Mouse (Mus musculus): ENCODE measurements around the gene Ints3. TPM values are rescaled to one million over a fixed set of nuclear protein-coding genes. Genes with fewer than 3 reads are reported as not detected.

Ints3 gene
- polyA plus RNA-seq, 1 experiment, result 39.3 TPM

DNA sequence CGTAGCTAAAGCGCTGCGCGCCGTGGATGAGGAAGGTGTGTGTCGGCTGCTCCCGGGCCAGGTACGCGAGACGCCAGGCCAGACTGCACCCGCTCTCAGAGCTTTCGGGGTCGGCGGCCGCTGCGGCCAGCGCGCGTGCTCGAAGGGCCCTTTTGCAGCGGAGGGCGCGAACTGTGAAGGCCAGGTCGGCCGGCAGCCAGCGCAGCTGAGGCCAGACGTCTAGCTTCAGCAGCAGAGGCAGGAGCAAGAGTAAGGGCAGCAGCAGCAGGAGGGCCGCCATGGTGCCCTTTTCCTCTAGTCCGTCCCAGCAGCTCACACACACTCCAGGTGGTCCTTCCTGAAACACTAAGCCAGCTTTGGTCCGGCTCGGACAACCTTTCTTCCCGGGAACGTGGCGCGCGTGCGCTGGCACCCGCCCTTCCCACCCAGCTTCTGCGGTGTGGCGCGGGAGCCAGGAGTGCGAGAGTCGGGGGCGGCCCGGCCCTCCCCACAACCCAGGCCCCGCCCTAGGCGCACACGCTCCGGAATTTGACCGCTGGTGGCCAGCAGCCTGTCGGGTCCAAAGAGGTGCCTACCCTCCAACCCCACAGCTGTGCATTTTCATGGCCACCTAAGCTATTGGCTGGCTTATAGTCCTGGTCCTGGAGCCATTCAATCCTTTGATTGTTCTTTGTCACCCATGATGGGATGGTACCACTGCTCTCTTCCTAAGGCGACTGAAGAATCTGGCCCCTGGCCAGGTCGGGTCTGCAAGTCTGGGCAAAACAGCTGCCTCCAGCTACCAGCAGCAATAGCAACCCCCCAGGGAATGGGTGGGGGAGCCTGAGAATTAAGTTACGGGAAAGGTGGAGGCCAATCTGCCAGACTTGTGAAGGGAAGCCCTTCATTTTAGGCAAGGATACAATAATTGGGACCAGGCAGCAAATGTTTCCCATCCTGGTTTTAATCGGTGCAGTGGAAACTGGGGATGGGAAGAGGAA, 43.6 kb downstream of the Ints3 start, which contains the start of gene Slc27a3:
Slc27a3 (minus strand) TSS at position 428 of the 980 bp plus-strand sequence.
- peaks cover 43% of the 10 kb centered on the region for H3K36me3 ChIP-seq (ENCODE audit: control insufficient read depth, insufficient read depth)
- TF ChIP-seq CTCF (IDR thresholded peaks at IDR 0.05; ENCODE audit: control insufficient read depth, insufficient read depth, insufficient read length) (no peak), MYOD1 (IDR thresholded peaks at IDR 0.05; ENCODE audit: control insufficient read depth, insufficient read length, low read depth) (no peak), CEBPB (IDR thresholded peaks at IDR 0.05; ENCODE audit: low read depth) (no peak), FOSL1 (IDR thresholded peaks at IDR 0.05; ENCODE audit: insufficient read depth, low read length, poor library complexity, severe bottlenecking) (no peak), MYOG (IDR thresholded peaks at IDR 0.05; ENCODE audit: control insufficient read depth, extremely low read depth, insufficient read length) (no peak), USF1 (IDR thresholded peaks at IDR 0.05; ENCODE audit: low read depth) (no peak), MAX (IDR thresholded peaks at IDR 0.05) (no peak)
- no peak within 1 kb of the TSS for H3K4me3 ChIP-seq (ENCODE audit: insufficient read depth, poor library complexity, severe bottlenecking)
- no peaks in the 10 kb centered on the region for H3K79me2 ChIP-seq (ENCODE audit: control insufficient read depth, insufficient read depth)
- H3K79me3 ChIP-seq (ENCODE audit: low read depth), result no peaks in the 10 kb centered on the region
- H3K27me3 ChIP-seq (ENCODE audit: control insufficient read depth, insufficient read depth, insufficient read length), result no peaks in the 10 kb centered on the region
- peak within 1 kb of the TSS; percentile 63 for H3ac ChIP-seq (ENCODE audit: control insufficient read depth, insufficient read length, low read depth)

- no peak overlapping the region for H3K4me3 ChIP-seq (ENCODE audit: insufficient read depth, poor library complexity, severe bottlenecking)
- no peaks in the 10 kb centered on the region for H3K79me2 ChIP-seq (ENCODE audit: control insufficient read depth, insufficient read depth)
- no peaks in the 10 kb centered on the region for H3K79me3 ChIP-seq (ENCODE audit: low read depth)
- H3K36me3 ChIP-seq (ENCODE audit: control insufficient read depth, insufficient read depth), result peaks cover 34% of the 10 kb centered on the region
- no peak for TF ChIP-seq MAX (IDR thresholded peaks at IDR 0.05)
- no peak for TF ChIP-seq MYOD1 (IDR thresholded peaks at IDR 0.05; ENCODE audit: control insufficient read depth, insufficient read length, low read depth)
- no peak for TF ChIP-seq FOSL1 (IDR thresholded peaks at IDR 0.05; ENCODE audit: insufficient read depth, low read length, poor library complexity, severe bottlenecking)
- H3K27me3 ChIP-seq (ENCODE audit: control insufficient read depth, insufficient read depth, insufficient read length), result no peaks in the 10 kb centered on the region
- peak overlapping the region; percentile 63 for H3ac ChIP-seq (ENCODE audit: control insufficient read depth, insufficient read length, low read depth)
Observed at GRCm38 (mm10) chr3:90388726-90389510, 44.5 kb downstream of the Ints3 start.

DNA sequence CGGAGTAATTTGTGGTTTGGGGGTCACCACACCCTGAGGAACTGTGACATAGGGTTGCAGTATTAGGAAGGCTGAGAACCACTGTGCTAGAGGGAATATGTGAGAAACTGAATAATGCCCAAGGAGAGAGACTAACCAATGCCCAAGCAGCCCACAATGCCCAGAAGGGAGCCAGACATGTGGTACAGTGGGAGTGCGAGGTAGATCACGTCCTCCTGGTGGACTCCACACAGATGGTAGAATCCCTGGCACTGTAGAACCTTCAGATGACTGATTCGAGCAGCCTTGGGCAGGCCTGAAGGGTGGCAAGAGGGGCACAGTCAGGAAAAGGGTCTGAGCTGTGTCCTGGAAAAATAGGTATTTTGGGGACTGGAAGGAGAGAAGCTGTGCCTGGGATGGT, 45.2 kb downstream of the Ints3 start:
- TF ChIP-seq MYOG (IDR thresholded peaks at IDR 0.05; ENCODE audit: control insufficient read depth, extremely low read depth, insufficient read length) (no peak), CEBPB (IDR thresholded peaks at IDR 0.05; ENCODE audit: low read depth) (no peak), CTCF (IDR thresholded peaks at IDR 0.05; ENCODE audit: control insufficient read depth, insufficient read depth, insufficient read length) (no peak), MAX (IDR thresholded peaks at IDR 0.05) (no peak), MYOD1 (IDR thresholded peaks at IDR 0.05; ENCODE audit: control insufficient read depth, insufficient read length, low read depth) (no peak), USF1 (IDR thresholded peaks at IDR 0.05; ENCODE audit: low read depth) (no peak), FOSL1 (IDR thresholded peaks at IDR 0.05; ENCODE audit: insufficient read depth, low read length, poor library complexity, severe bottlenecking) (no peak)
- peaks cover 27% of the 10 kb centered on the region for H3K36me3 ChIP-seq (ENCODE audit: control insufficient read depth, insufficient read depth)

GRCm38 (mm10) chr3:90387483-90387882, 45.9 kb downstream of the Ints3 start:
- no peaks in the 10 kb centered on the region for H3K27me3 ChIP-seq (ENCODE audit: control insufficient read depth, insufficient read depth, insufficient read length)
- no peak overlapping the region for H3ac ChIP-seq (ENCODE audit: control insufficient read depth, insufficient read length, low read depth)
- H3K36me3 ChIP-seq (ENCODE audit: control insufficient read depth, insufficient read depth), result peaks cover 20% of the 10 kb centered on the region
- H3K79me2 ChIP-seq (ENCODE audit: control insufficient read depth, insufficient read depth), result no peaks in the 10 kb centered on the region
- TF ChIP-seq CTCF (IDR thresholded peaks at IDR 0.05; ENCODE audit: control insufficient read depth, insufficient read depth, insufficient read length) (no peak), FOSL1 (IDR thresholded peaks at IDR 0.05; ENCODE audit: insufficient read depth, low read length, poor library complexity, severe bottlenecking) (no peak), MYOD1 (IDR thresholded peaks at IDR 0.05; ENCODE audit: control insufficient read depth, insufficient read length, low read depth) (no peak), USF1 (IDR thresholded peaks at IDR 0.05; ENCODE audit: low read depth) (no peak), MAX (IDR thresholded peaks at IDR 0.05) (no peak), MYOG (IDR thresholded peaks at IDR 0.05; ENCODE audit: control insufficient read depth, extremely low read depth, insufficient read length) (no peak), CEBPB (IDR thresholded peaks at IDR 0.05; ENCODE audit: low read depth) (no peak)
- H3K4me3 ChIP-seq (ENCODE audit: insufficient read depth, poor library complexity, severe bottlenecking), result no peak overlapping the region
- no peaks in the 10 kb centered on the region for H3K79me3 ChIP-seq (ENCODE audit: low read depth)

More for the DNA sequence above, 45.2 kb downstream of the Ints3 start:
- Histone ChIP-seq H3K79me3 (ENCODE audit: low read depth) (no peaks in the 10 kb centered on the region), H3K79me2 (ENCODE audit: control insufficient read depth, insufficient read depth) (no peaks in the 10 kb centered on the region), H3K27me3 (ENCODE audit: control insufficient read depth, insufficient read depth, insufficient read length) (no peaks in the 10 kb centered on the region), H3K4me3 (ENCODE audit: insufficient read depth, poor library complexity, severe bottlenecking) (no peak overlapping the region), H3ac (ENCODE audit: control insufficient read depth, insufficient read length, low read depth) (no peak overlapping the region)

DNA sequence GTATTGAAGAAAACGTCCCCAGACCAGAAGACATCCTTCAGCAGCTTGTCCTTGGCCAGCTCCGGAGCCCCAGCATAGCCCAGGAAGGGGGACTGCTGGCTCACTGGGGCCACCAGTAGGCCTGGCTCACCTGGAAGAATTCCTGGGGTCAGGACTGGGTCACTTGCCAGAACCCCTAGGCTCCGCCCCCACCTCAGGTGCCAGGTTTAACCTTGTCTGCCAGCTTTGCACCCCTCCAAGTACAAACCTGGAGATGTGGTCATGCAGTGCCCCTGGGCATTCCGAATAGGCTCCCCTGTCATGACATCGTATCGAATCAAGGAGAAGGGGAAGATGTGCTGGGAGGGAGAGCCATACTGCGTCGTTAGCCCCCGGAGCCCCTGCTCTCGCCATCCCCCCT, 46.6 kb downstream of the Ints3 start:
- H3K79me3 ChIP-seq (ENCODE audit: low read depth), result no peaks in the 10 kb centered on the region
- no peak for TF ChIP-seq CTCF (IDR thresholded peaks at IDR 0.05; ENCODE audit: control insufficient read depth, insufficient read depth, insufficient read length)
- no peak for TF ChIP-seq FOSL1 (IDR thresholded peaks at IDR 0.05; ENCODE audit: insufficient read depth, low read length, poor library complexity, severe bottlenecking)
- no peak for TF ChIP-seq CEBPB (IDR thresholded peaks at IDR 0.05; ENCODE audit: low read depth)
- TF ChIP-seq MYOD1 (IDR thresholded peaks at IDR 0.05; ENCODE audit: control insufficient read depth, insufficient read length, low read depth), result no peak
- TF ChIP-seq USF1 (IDR thresholded peaks at IDR 0.05; ENCODE audit: low read depth), result no peak
- no peak for TF ChIP-seq MAX (IDR thresholded peaks at IDR 0.05)
- no peak for TF ChIP-seq MYOG (IDR thresholded peaks at IDR 0.05; ENCODE audit: control insufficient read depth, extremely low read depth, insufficient read length)
- H3K27me3 ChIP-seq (ENCODE audit: control insufficient read depth, insufficient read depth, insufficient read length), result no peaks in the 10 kb centered on the region
- peaks cover 13% of the 10 kb centered on the region for H3K36me3 ChIP-seq (ENCODE audit: control insufficient read depth, insufficient read depth)
- no peak overlapping the region for H3ac ChIP-seq (ENCODE audit: control insufficient read depth, insufficient read length, low read depth)
- no peaks in the 10 kb centered on the region for H3K79me2 ChIP-seq (ENCODE audit: control insufficient read depth, insufficient read depth)
- H3K4me3 ChIP-seq (ENCODE audit: insufficient read depth, poor library complexity, severe bottlenecking), result no peak overlapping the region

Measured in C2C12 (cell line).